Mouse (Mus musculus) liver, adult (tissue): ENCODE results near the gene Tmem222.

Experiments used
- GATA4 ChIP-seq: IDR thresholded peaks from 2 replicates; pipeline ENCODE4 v1.6.1; 2014; ENCODE audit warnings: mild to moderate bottlenecking, low read length; ENCODE audit not compliant: insufficient replicate concordance

Gene Tmem222

GRCm38 (mm10) chr4:133217641-133218040 lies 60.0 kb downstream of the Tmem222 start:
- no peak for TF ChIP-seq GATA4
